ENCODE assay signal across 9 mouse cellular contexts in genomic region chr10:61734377-61734776, GRCm38 (mm10). TPM values are rescaled to one million over a fixed set of nuclear protein-coding genes. Genes with fewer than 3 reads are reported as not detected.
DNase-seq lines count a peak whose midpoint lies in the region; ATAC-seq and TF ChIP-seq lines count a peak whose summit lies in the region.
"Had no signal": no experiment of that assay in that cellular context is flagged by ENCODE, and none has a peak within 500 bp of the region (broad histone marks: within the 10 kb centered on the region; RNA-seq: fewer than 3 reads in every experiment).

No protein-coding gene starts in this region.

- no peak overlapping the region for H3K4me2 ChIP-seq in forebrain, embryonic 11.5 days (ENCODE audit: low read depth, low read length, severe bottlenecking)
- H3K4me2 ChIP-seq: liver, embryonic 15.5 days had no signal

- no peaks in the 10 kb centered on the region for H3K4me1 ChIP-seq in forebrain, embryonic 10.5 days
- no peaks in the 10 kb centered on the region for H3K4me1 ChIP-seq in forebrain, embryonic 11.5 days (replicated peaks; ENCODE audit: control insufficient read depth, insufficient read depth, low read length)
- peaks cover 6% of the 10 kb centered on the region for H3K4me1 ChIP-seq in testis, adult 2 months (ENCODE audit: control insufficient read depth, insufficient read depth, low read length)
- H3K4me1 ChIP-seq: liver, embryonic 15.5 days had no signal

- no peak overlapping the region for H3K4me3 ChIP-seq in forebrain, embryonic 10.5 days
- H3K4me3 ChIP-seq in forebrain, embryonic 11.5 days (ENCODE audit: low read depth, low read length) = no peak overlapping the region
- peak overlapping the region; percentile 59 for H3K4me3 ChIP-seq in testis, adult 2 months (ENCODE audit: control insufficient read depth, low read depth, low read length)
- H3K4me3 ChIP-seq: liver, embryonic 15.5 days had no signal

- DNase-seq in forebrain, embryonic 10.5 days (ENCODE audit: extremely low spot score, low spot score) = peak; percentile 29
- DNase-seq in forebrain, embryonic 11.5 days (ENCODE audit: low spot score) = no peak
- no peak for DNase-seq in testis, postnatal 10 days (ENCODE audit: low spot score)
- peak; percentile 41 for DNase-seq in mesoderm, embryonic 11.5 days (ENCODE audit: low read depth, low spot score)
- no peak for DNase-seq in right cerebral cortex, postnatal 10 days (ENCODE audit: low spot score in 2 of 2)

- no peak overlapping the region for H3K27ac ChIP-seq in forebrain, embryonic 10.5 days
- H3K27ac ChIP-seq in forebrain, embryonic 11.5 days (ENCODE audit: low read depth, low read length) = no peak overlapping the region
- H3K27ac ChIP-seq in testis, adult 2 months (ENCODE audit: control insufficient read depth, insufficient read depth, low read depth, low read length) = no peak overlapping the region
- H3K27ac ChIP-seq: liver, embryonic 15.5 days had no signal

- 43% methylated on average over 3 of the region's 3 CpGs for WGBS in forebrain, embryonic 10.5 days
- WGBS in forebrain, embryonic 11.5 days = 40% methylated on average over 3 of the region's 3 CpGs

- no peak for TF ChIP-seq POLR2A in testis, adult 2 months (IDR thresholded peaks at IDR 0.05; ENCODE audit: control insufficient read depth, low read depth, low read length)

- H3K27me3 ChIP-seq in forebrain, embryonic 10.5 days (ENCODE audit: poor library complexity, severe bottlenecking) = no peaks in the 10 kb centered on the region
- H3K27me3 ChIP-seq in forebrain, embryonic 11.5 days (ENCODE audit: control insufficient read depth, insufficient read depth, low read length) = no peaks in the 10 kb centered on the region
- H3K27me3 ChIP-seq in testis, adult 2 months (ENCODE audit: control insufficient read depth, insufficient read depth, low read length) = no peaks in the 10 kb centered on the region
- H3K27me3 ChIP-seq: liver, embryonic 15.5 days had no signal

- peak; percentile 77 for TF ChIP-seq CTCF in testis, adult 2 months (IDR thresholded peaks at IDR 0.05; ENCODE audit: control insufficient read depth, insufficient read depth, insufficient replicate concordance, low read depth, low read length)

- H3K9ac ChIP-seq in forebrain, embryonic 11.5 days (ENCODE audit: low read length) = no peak overlapping the region
- H3K9ac ChIP-seq: liver, embryonic 15.5 days had no signal

- no peak for ATAC-seq in forebrain, embryonic 11.5 days (replicated peaks; ENCODE audit: low FRiP score)
- peak; percentile 68 for ATAC-seq in granulocyte monocyte progenitor cell, adult 5-6 weeks (replicated peaks; ENCODE audit: poor library complexity, severe bottlenecking)
- ATAC-seq in activated CD4-positive, CD25-positive, alpha-beta regulatory T cell, adult 4 months = no peak

- 0 out of 2 replicates have a peak, but pooled peaks cover 3% of the 10 kb centered on the region for H3K9me3 ChIP-seq in forebrain, embryonic 10.5 days
- no peaks in the 10 kb centered on the region for H3K9me3 ChIP-seq in forebrain, embryonic 11.5 days (ENCODE audit: control insufficient read depth, low read length)
- H3K9me3 ChIP-seq: liver, embryonic 15.5 days had no signal

- peaks cover 38% of the 10 kb centered on the region for H3K36me3 ChIP-seq in forebrain, embryonic 10.5 days (replicated peaks)
- H3K36me3 ChIP-seq in forebrain, embryonic 11.5 days (ENCODE audit: control insufficient read depth, insufficient read depth, low read length) = no peaks in the 10 kb centered on the region; the same call in 1 of the 2 replicates
- H3K36me3 ChIP-seq in testis, adult 2 months (ENCODE audit: control insufficient read depth, insufficient read depth, low read length) = no peaks in the 10 kb centered on the region; the same call in 1 of the 2 replicates

RNA-seq across cellular contexts. Expression of gene Aifm2, which starts 19.3 kb away (rescaled TPM):
- polyA plus RNA-seq in forebrain, embryonic 10.5 days (2016; fragmentation: Nextera tagmentation; extraction: Ambion mirVana) = 8.9 and 9.2 TPM in 2 replicates
- 5.9 and 6.2 TPM in 2 replicates for polyA plus RNA-seq in forebrain, embryonic 11.5 days (2014; fragmentation: Nextera tagmentation; extraction: Ambion mirVana)
- 23.0 and 28.8 TPM in 2 replicates for polyA plus RNA-seq in testis, adult 2 months (2012; rRNA removed)
- total RNA-seq in granulocyte monocyte progenitor cell, adult 5-6 weeks (2014; fragmentation: Nextera tagmentation) = 5.0 and 9.0 TPM in 2 replicates
- total RNA-seq in granulocyte monocyte progenitor cell, adult 5-6 weeks (2017) = 6.5 and 6.6 TPM in 2 replicates
- polyA plus RNA-seq in activated CD4-positive, CD25-positive, alpha-beta regulatory T cell, adult 4 months (2017; shearing (Covaris generic)) = 1 to 10 TPM; 1.9 to 3.1 TPM

RNA-seq across cellular contexts. Expression of gene Tysnd1, which starts 39.1 kb away (rescaled TPM):
- polyA plus RNA-seq in forebrain, embryonic 10.5 days (2016; fragmentation: Nextera tagmentation; extraction: Ambion mirVana) = 25.5 and 26.3 TPM in 2 replicates
- polyA plus RNA-seq in forebrain, embryonic 11.5 days (2014; fragmentation: Nextera tagmentation; extraction: Ambion mirVana) = 33.4 and 39.0 TPM in 2 replicates
- 16.3 and 21.3 TPM in 2 replicates for polyA plus RNA-seq in testis, adult 2 months (2012; rRNA removed)
- total RNA-seq in granulocyte monocyte progenitor cell, adult 5-6 weeks (2014; fragmentation: Nextera tagmentation) = 14.7 and 19.2 TPM in 2 replicates
- total RNA-seq in granulocyte monocyte progenitor cell, adult 5-6 weeks (2017) = 20.3 and 24.8 TPM in 2 replicates
- 1 to 10 TPM; 2.9 to 3.7 TPM for polyA plus RNA-seq in activated CD4-positive, CD25-positive, alpha-beta regulatory T cell, adult 4 months (2017; shearing (Covaris generic))

RNA-seq across cellular contexts. Expression of gene H2afy2, which starts 49.6 kb away (rescaled TPM):
- 327 and 330 TPM in 2 replicates for polyA plus RNA-seq in forebrain, embryonic 10.5 days (2016; fragmentation: Nextera tagmentation; extraction: Ambion mirVana)
- 260 and 266 TPM in 2 replicates for polyA plus RNA-seq in forebrain, embryonic 11.5 days (2014; fragmentation: Nextera tagmentation; extraction: Ambion mirVana)
- 2.8 and 3.8 TPM in 2 replicates for polyA plus RNA-seq in testis, adult 2 months (2012; rRNA removed)
- total RNA-seq in granulocyte monocyte progenitor cell, adult 5-6 weeks (2014; fragmentation: Nextera tagmentation) = 1.9 and 2.5 TPM in 2 replicates
- total RNA-seq in granulocyte monocyte progenitor cell, adult 5-6 weeks (2017) = 1.1 and 1.6 TPM in 2 replicates
- under 1 TPM in 1 of 2 experiments, not detected in 1; 0.15 TPM for polyA plus RNA-seq in activated CD4-positive, CD25-positive, alpha-beta regulatory T cell, adult 4 months (2017; shearing (Covaris generic))

RNA-seq across cellular contexts. Expression of gene Sar1a, which starts 54.3 kb away (rescaled TPM):
- polyA plus RNA-seq in forebrain, embryonic 10.5 days (2016; fragmentation: Nextera tagmentation; extraction: Ambion mirVana) = 225 and 226 TPM in 2 replicates
- 231 and 238 TPM in 2 replicates for polyA plus RNA-seq in forebrain, embryonic 11.5 days (2014; fragmentation: Nextera tagmentation; extraction: Ambion mirVana)
- polyA plus RNA-seq in testis, adult 2 months (2012; rRNA removed) = 88.5 and 101 TPM in 2 replicates
- 79.8 and 111 TPM in 2 replicates for total RNA-seq in granulocyte monocyte progenitor cell, adult 5-6 weeks (2014; fragmentation: Nextera tagmentation)
- 88.5 and 108 TPM in 2 replicates for total RNA-seq in granulocyte monocyte progenitor cell, adult 5-6 weeks (2017)
- polyA plus RNA-seq in activated CD4-positive, CD25-positive, alpha-beta regulatory T cell, adult 4 months (2017; shearing (Covaris generic)) = 100 to 1,000 TPM; 101 to 110 TPM

Comparison
In these comparisons a context has a peak if more than half of its experiments do, and no peak if none do; other contexts are left out.
1. DNase-seq: peak in forebrain, embryonic 10.5 days (single experiment) and mesoderm, embryonic 11.5 days (single experiment); none in forebrain, embryonic 11.5 days (single experiment), testis, postnatal 10 days (single experiment) and right cerebral cortex, postnatal 10 days (0 of 2).
2. RNA of gene H2afy2, which starts 49.6 kb away (polyA plus RNA-seq): 327 to 330 TPM in forebrain, embryonic 10.5 days and 260 to 266 TPM in forebrain, embryonic 11.5 days; 2.8 to 3.8 TPM in testis, adult 2 months and 0.15 TPM in activated CD4-positive, CD25-positive, alpha-beta regulatory T cell, adult 4 months; every median in the first group is over 10 times any median in the second.